ENCODE assay signal across 7 mouse cellular contexts in genomic region chr3:103791230-103792110, GRCm38 (mm10). TPM values are rescaled to one million over a fixed set of nuclear protein-coding genes. Genes with fewer than 3 reads are reported as not detected.
DNase-seq lines count a peak whose midpoint lies in the region; ATAC-seq and TF ChIP-seq lines count a peak whose summit lies in the region.

TSS of gene Hipk1 (minus strand) at chr3:103791563.

- H3K36me3 ChIP-seq in embryonic facial prominence, embryonic 12.5 days: no peaks in the 10 kb centered on the region
- peaks cover 20% of the 10 kb centered on the region for H3K36me3 ChIP-seq in heart, adult 2 months (ENCODE audit: control insufficient read depth, insufficient read depth, low read length)
- no peaks in the 10 kb centered on the region for H3K36me3 ChIP-seq in limb, embryonic 13.5 days
- no peaks in the 10 kb centered on the region for H3K36me3 ChIP-seq in midbrain, embryonic 16.5 days (ENCODE audit: control insufficient read depth, insufficient read depth, low read length)

- DNase-seq in adrenal gland, postnatal 25 days: peak; percentile 95
- peak; percentile 94 to 96 for DNase-seq in heart, adult 2 months
- peak; percentile 92 to 94 for DNase-seq in kidney, adult 8-10 months
- DNase-seq in spleen, postnatal 10 days (ENCODE audit: low spot score in 2 of 2): peak; percentile 91 to 95

- intact Hi-C loops in heart, adult 2 months (cut with DNase I): loop anchor here (1.0 to 2.0 kb wide), 3 partner anchors 11 to 19 kb away; partner anchors contain the start of genes Ap4b1, Dclre1b and Gm43064

- peak within 1 kb of the TSS; percentile 89 for H3K27ac ChIP-seq in embryonic facial prominence, embryonic 12.5 days
- H3K27ac ChIP-seq in heart, adult 2 months: peak within 1 kb of the TSS; percentile 97
- peak within 1 kb of the TSS; percentile 89 for H3K27ac ChIP-seq in limb, embryonic 13.5 days
- peak within 1 kb of the TSS; percentile 93 for H3K27ac ChIP-seq in midbrain, embryonic 16.5 days (ENCODE audit: low read length)

- H3K79me2 ChIP-seq in heart, adult 2 months (replicated peaks; ENCODE audit: control insufficient read depth, insufficient read depth, low read length): peaks cover 2% of the 10 kb centered on the region

- peak; percentile 93 for ATAC-seq in embryonic facial prominence, embryonic 12.5 days (ENCODE audit: insufficient number of reproducible peaks, insufficient read depth, low FRiP score, low TSS enrichment)
- ATAC-seq in limb, embryonic 13.5 days (ENCODE audit: low FRiP score, low read depth): peak; percentile 96
- ATAC-seq in midbrain, embryonic 16.5 days: peak; percentile 98

- H3K9ac ChIP-seq in embryonic facial prominence, embryonic 12.5 days: peak within 1 kb of the TSS; percentile 91
- peak within 1 kb of the TSS; percentile 87 for H3K9ac ChIP-seq in heart, adult 2 months (ENCODE audit: low read depth, low read length)
- H3K9ac ChIP-seq in limb, embryonic 13.5 days: peak within 1 kb of the TSS; percentile 93
- H3K9ac ChIP-seq in midbrain, embryonic 16.5 days (ENCODE audit: low read depth, low read length): peak within 1 kb of the TSS; percentile 87

- peak within 1 kb of the TSS; percentile 90 for H3K4me2 ChIP-seq in embryonic facial prominence, embryonic 12.5 days (replicated peaks)
- peak within 1 kb of the TSS; percentile 77 for H3K4me2 ChIP-seq in limb, embryonic 13.5 days (replicated peaks)
- H3K4me2 ChIP-seq in midbrain, embryonic 16.5 days (ENCODE audit: low read length): peak within 1 kb of the TSS; percentile 84

- H3K4me1 ChIP-seq in embryonic facial prominence, embryonic 12.5 days: peaks cover 14% of the 10 kb centered on the region; the same call in 1 of the 2 replicates
- H3K4me1 ChIP-seq in heart, adult 2 months (ENCODE audit: control insufficient read depth, insufficient read depth, low read length): peaks cover 24% of the 10 kb centered on the region
- H3K4me1 ChIP-seq in limb, embryonic 13.5 days: peaks cover 25% of the 10 kb centered on the region
- peaks cover 22% of the 10 kb centered on the region for H3K4me1 ChIP-seq in midbrain, embryonic 16.5 days (ENCODE audit: control insufficient read depth, insufficient read depth, low read length)

- H3K27me3 ChIP-seq in embryonic facial prominence, embryonic 12.5 days: no peaks in the 10 kb centered on the region
- no peaks in the 10 kb centered on the region for H3K27me3 ChIP-seq in heart, adult 2 months (ENCODE audit: control insufficient read depth, insufficient read depth, low read length)
- 0 out of 2 replicates have a peak, but pooled peaks cover 3% of the 10 kb centered on the region for H3K27me3 ChIP-seq in limb, embryonic 13.5 days
- no peaks in the 10 kb centered on the region for H3K27me3 ChIP-seq in midbrain, embryonic 16.5 days (ENCODE audit: control insufficient read depth, insufficient read depth, low read depth, low read length)

- 0 out of 2 replicates have a peak, but pooled peaks have one; percentile 8 for TF ChIP-seq CTCF in heart, adult 2 months (IDR thresholded peaks at IDR 0.05)

- WGBS in embryonic facial prominence, embryonic 12.5 days: 10% methylated on average over 49 of the region's 49 CpGs
- WGBS in heart, adult 2 months: 9% methylated on average over 48 of the region's 49 CpGs
- WGBS in limb, embryonic 13.5 days: 10% methylated on average over 49 of the region's 49 CpGs
- WGBS in midbrain, embryonic 16.5 days: 14% methylated on average over 32 of the region's 49 CpGs

- peak within 1 kb of the TSS; percentile 88 for H3K4me3 ChIP-seq in embryonic facial prominence, embryonic 12.5 days
- H3K4me3 ChIP-seq in heart, adult 2 months: peak within 1 kb of the TSS; percentile 93
- H3K4me3 ChIP-seq in limb, embryonic 13.5 days: peak within 1 kb of the TSS; percentile 93
- H3K4me3 ChIP-seq in midbrain, embryonic 16.5 days (ENCODE audit: low read depth, low read length): peak within 1 kb of the TSS; percentile 95

- H3K9me3 ChIP-seq in embryonic facial prominence, embryonic 12.5 days: no peaks in the 10 kb centered on the region
- no peaks in the 10 kb centered on the region for H3K9me3 ChIP-seq in limb, embryonic 13.5 days
- H3K9me3 ChIP-seq in midbrain, embryonic 16.5 days (replicated peaks; ENCODE audit: control insufficient read depth, low read length, poor library complexity, severe bottlenecking): no peaks in the 10 kb centered on the region

- TF ChIP-seq EP300 in heart, adult 2 months (IDR thresholded peaks at IDR 0.05; ENCODE audit: insufficient read depth, low read depth, low read length): peak; percentile 64; the same call in 1 of the 2 replicates

- TF ChIP-seq POLR2A in heart, adult 2 months (IDR thresholded peaks at IDR 0.05; ENCODE audit: insufficient read depth, low read depth, low read length): peak; percentile 90

RNA-seq across cellular contexts. Expression of gene Hipk1, which starts in this region (rescaled TPM):
- total RNA-seq in adrenal gland, postnatal 25 days (2021): 135 and 139 TPM in 2 replicates
- polyA plus RNA-seq in embryonic facial prominence, embryonic 12.5 days (2016; fragmentation: Nextera tagmentation; extraction: Ambion mirVana): 12.6 and 13.1 TPM in 2 replicates
- total RNA-seq in heart, adult 2 months (2021): 100 to 1,000 TPM in 1 of 2 experiments, 10 to 100 TPM in 1; 98.1 to 109 TPM
- 50.8 and 61.5 TPM in 2 replicates for polyA plus RNA-seq in heart, adult 2 months (2012; rRNA removed)
- polyA plus RNA-seq in limb, embryonic 13.5 days (2015; fragmentation: Nextera tagmentation; extraction: Ambion mirVana): 11.0 TPM in 2 replicates
- polyA plus RNA-seq in midbrain, embryonic 16.5 days (2015; fragmentation: Nextera tagmentation; extraction: Ambion mirVana): 11.1 and 11.5 TPM in 2 replicates

Comparison
In these comparisons a context has a peak if more than half of its experiments do, and no peak if none do; other contexts are left out.
1. Peak in every context shown above with its lines: DNase-seq, ATAC-seq, H3K4me3 ChIP-seq and H3K27ac ChIP-seq.